Mouse (Mus musculus) kidney, postnatal 0 days (tissue): ENCODE measurements around the gene Zbtb39. TPM values are rescaled to one million over a fixed set of nuclear protein-coding genes. Genes with fewer than 3 reads are reported as not detected.
"Not testable (repeated sequence)": the region's sequence is repeated elsewhere in the genome, so short reads cannot be mapped to it uniquely, and the experiment has no call there.

ENCODE experiments used
- ATAC-seq: fragments of 200-750 bp; cut with Nextera tagmentation; replicated peaks from 2 replicates; pipeline ENCODE4 v1.8.0; 2017; ENCODE audit warnings: low read depth, moderate number of reproducible peaks, moderate TSS enrichment, moderate library complexity; ENCODE audit not compliant: low FRiP score
- DNase-seq: peaks from one replicate; pipeline ENCODE4 v3.0.0-alpha.2; 2016; ENCODE audit warnings: low spot score
- H3K27ac ChIP-seq: fragments of 300-500 bp; sonication (generic); 2 replicates; pipeline ENCODE4 v1.5.1; 2014; ENCODE audit warnings: mild to moderate bottlenecking
- H3K27me3 ChIP-seq: fragments of 300-500 bp; sonication (generic); 2 replicates; pipeline ENCODE4 v1.6.1; 2014; ENCODE audit warnings: low read length, mixed read lengths; ENCODE audit not compliant: insufficient read depth
- H3K36me3 ChIP-seq: fragments of 300-500 bp; sonication (generic); 2 replicates; pipeline ENCODE4 v1.6.1; 2014; ENCODE audit warnings: low read length, mixed read lengths; ENCODE audit not compliant: insufficient read depth
- H3K4me1 ChIP-seq: fragments of 300-500 bp; sonication (generic); replicated peaks from 2 replicates; pipeline ENCODE4 v1.6.1; 2014; ENCODE audit warnings: antibody characterized with exemption, low read length, mixed read lengths; ENCODE audit not compliant: insufficient read depth
- H3K4me2 ChIP-seq: fragments of 300-500 bp; sonication (generic); 2 replicates; pipeline ENCODE4 v1.6.1; 2014; ENCODE audit warnings: mild to moderate bottlenecking, low read length, moderate library complexity, mixed read lengths
- H3K4me3 ChIP-seq: fragments of 300-500 bp; sonication (generic); replicated peaks from 2 replicates; pipeline ENCODE4 v1.5.1; 2014; ENCODE audit warnings: low read depth, low read length
- H3K9ac ChIP-seq: fragments of 300-500 bp; sonication (generic); 2 replicates; pipeline ENCODE4 v1.6.1; 2014; ENCODE audit warnings: low read depth, low read length
- H3K9me3 ChIP-seq: fragments of 300-500 bp; sonication (generic); replicated peaks from 2 replicates; pipeline ENCODE4 v1.6.1; 2016; ENCODE audit warnings: low read length, inconsistent platforms, mixed read lengths
- CTCF ChIP-seq: IDR thresholded peaks from 2 replicates; pipeline ENCODE4 v1.5.1; 2016; ENCODE audit warnings: antibody characterized with exemption, low read depth, mild to moderate bottlenecking, moderate library complexity
- WGBS: fragments of 180-500 bp; shearing (Covaris S2); extraction: QIAGEN DNeasy Blood & Tissue Kit; methylation state at CpG from one replicate; pipeline ENCODE4 v1.1.7; 2014; 5-methylcytosine and 5-hydroxymethylcytosine counted together
- polyA plus RNA-seq: library from polyadenylated mRNA; unstranded; fragments of >200 nt; fragmentation: Nextera tagmentation; extraction: Ambion mirVana; gene quantifications from 2 replicates; pipeline ENCODE4 v1.2.1, GENCODE M21; 2015

Gene Zbtb39
- polyA plus RNA-seq, 1 experiment from 2014 or later, result 2.8 TPM

DNA sequence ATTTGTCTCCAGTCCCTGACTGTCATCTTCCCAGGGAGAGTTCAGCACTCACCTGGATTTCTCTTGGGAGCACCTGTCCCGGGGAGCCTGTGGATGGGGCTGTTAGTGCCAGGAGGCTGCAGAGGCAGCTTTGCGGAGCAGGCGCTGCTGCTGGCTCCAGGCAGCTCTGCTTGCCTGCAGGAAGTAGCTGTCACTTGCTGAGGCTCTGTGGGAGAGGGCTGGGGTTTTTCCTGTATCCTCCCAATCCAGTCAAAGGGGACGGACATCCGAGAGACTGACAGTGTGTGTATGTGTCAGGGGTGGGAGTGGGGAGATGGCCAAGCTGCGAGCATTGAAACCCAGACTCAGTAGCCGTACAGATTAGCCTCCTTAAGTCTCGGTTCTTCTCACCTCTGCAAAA is 12.2 kb downstream of the Zbtb39 start, which contains the start of gene Gpr182:
TSS of gene Gpr182 (minus strand) at position 185 of the 400 bp plus-strand sequence.
- 38% methylated on average over 8 of the region's 8 CpGs for WGBS
- no peak for ATAC-seq
- H3K4me2 ChIP-seq, result peak within 1 kb of the TSS; percentile 30

DNA sequence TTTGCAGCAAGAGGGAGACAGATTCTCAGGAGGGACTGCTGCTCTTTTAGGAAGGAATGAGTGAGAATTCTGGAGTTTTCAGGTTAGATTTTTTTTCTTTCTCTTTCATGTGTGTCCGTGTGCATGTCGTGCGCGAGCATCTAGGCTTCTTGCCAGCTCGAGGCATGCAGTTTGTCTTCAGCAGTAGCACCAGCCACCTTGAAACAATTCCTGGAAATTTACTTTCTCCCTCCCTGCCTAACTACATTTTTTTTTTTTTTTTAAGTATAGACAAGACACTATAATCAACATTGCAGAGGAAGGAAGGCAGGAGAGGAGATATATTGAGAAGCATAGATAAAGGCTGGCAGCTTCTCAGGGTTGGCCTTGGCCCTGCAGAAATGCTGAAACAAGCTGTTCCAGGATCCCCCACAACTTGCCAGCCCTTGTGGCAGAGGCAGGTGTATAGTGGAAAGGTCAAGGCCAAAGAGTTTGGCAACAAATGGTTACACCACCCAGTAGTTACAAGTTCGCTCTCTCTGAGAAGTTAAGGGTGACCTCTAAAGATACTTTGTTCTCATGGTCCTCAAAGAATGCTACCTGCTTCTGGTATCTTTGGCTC is 15.3 kb downstream of the Zbtb39 start:
- Histone ChIP-seq H3K4me3 (no peak overlapping the region), H3K4me1 (0 out of 2 replicates have a peak, but pooled peaks cover 16% of the 10 kb centered on the region), H3K36me3 (no peaks in the 10 kb centered on the region), H3K27ac (no peak overlapping the region), H3K9ac (no peak overlapping the region), H3K4me2 (no peak overlapping the region), H3K9me3 (no peaks in the 10 kb centered on the region), H3K27me3 (no peaks in the 10 kb centered on the region)
- 39% methylated on average over 6 of the region's 6 CpGs for WGBS
- TF ChIP-seq CTCF, result no peak; the same call in 1 of the 2 replicates
- no peak for DNase-seq
- ATAC-seq, result no peak

More for the DNA sequence above, 12.2 kb downstream of the Zbtb39 start, which contains the start of gene Gpr182:
- Histone ChIP-seq H3K27ac (0 out of 2 replicates have a peak within 1 kb of the TSS, but pooled peaks have one; percentile 85), H3K9ac (no peak within 1 kb of the TSS), H3K4me1 (peaks cover 24% of the 10 kb centered on the region; the same call in 1 of the 2 replicates), H3K4me3 (peak within 1 kb of the TSS; percentile 20), H3K9me3 (no peaks in the 10 kb centered on the region), H3K27me3 (no peaks in the 10 kb centered on the region), H3K36me3 (peaks cover 3% of the 10 kb centered on the region; the same call in 1 of the 2 replicates)
- DNase-seq, result peak; percentile 73
- no peak for TF ChIP-seq CTCF

GRCm38 (mm10) chr10:127755246-127755645 is 15.9 kb downstream of the Zbtb39 start:
- no peak overlapping the region for H3K9ac ChIP-seq

GRCm38 (mm10) chr10:127755770-127756468 is 16.6 kb downstream of the Zbtb39 start:
- H3K4me2 ChIP-seq, result peak overlapping the region; percentile 46
- no peak for ATAC-seq
- H3K27me3 ChIP-seq, result no peaks in the 10 kb centered on the region
- 40% methylated on average over 18 of the region's 18 CpGs for WGBS
- H3K27ac ChIP-seq, result peak overlapping the region; percentile 42; the same call in 1 of the 2 replicates
- 0 out of 2 replicates have a peak overlapping the region, but pooled peaks have one; percentile 27 for H3K9ac ChIP-seq
- no peaks in the 10 kb centered on the region for H3K9me3 ChIP-seq
- 0 out of 2 replicates have a peak, but pooled peaks cover 11% of the 10 kb centered on the region for H3K4me1 ChIP-seq
- no peaks in the 10 kb centered on the region for H3K36me3 ChIP-seq
- peak; percentile 55 for DNase-seq
- H3K4me3 ChIP-seq, result no peak overlapping the region
- no peak for TF ChIP-seq CTCF

More at GRCm38 (mm10) chr10:127755246-127755645, 15.9 kb downstream of the Zbtb39 start:
- Histone ChIP-seq H3K4me3 (no peak overlapping the region), H3K36me3 (no peaks in the 10 kb centered on the region), H3K9me3 (no peaks in the 10 kb centered on the region), H3K27me3 (no peaks in the 10 kb centered on the region), H3K27ac (no peak overlapping the region), H3K4me1 (0 out of 2 replicates have a peak, but pooled peaks cover 11% of the 10 kb centered on the region), H3K4me2 (no peak overlapping the region)
- no peak for ATAC-seq
- WGBS, result 66% methylated on average over 3 of the region's 3 CpGs
- TF ChIP-seq CTCF, result no peak
- no peak for DNase-seq

DNA sequence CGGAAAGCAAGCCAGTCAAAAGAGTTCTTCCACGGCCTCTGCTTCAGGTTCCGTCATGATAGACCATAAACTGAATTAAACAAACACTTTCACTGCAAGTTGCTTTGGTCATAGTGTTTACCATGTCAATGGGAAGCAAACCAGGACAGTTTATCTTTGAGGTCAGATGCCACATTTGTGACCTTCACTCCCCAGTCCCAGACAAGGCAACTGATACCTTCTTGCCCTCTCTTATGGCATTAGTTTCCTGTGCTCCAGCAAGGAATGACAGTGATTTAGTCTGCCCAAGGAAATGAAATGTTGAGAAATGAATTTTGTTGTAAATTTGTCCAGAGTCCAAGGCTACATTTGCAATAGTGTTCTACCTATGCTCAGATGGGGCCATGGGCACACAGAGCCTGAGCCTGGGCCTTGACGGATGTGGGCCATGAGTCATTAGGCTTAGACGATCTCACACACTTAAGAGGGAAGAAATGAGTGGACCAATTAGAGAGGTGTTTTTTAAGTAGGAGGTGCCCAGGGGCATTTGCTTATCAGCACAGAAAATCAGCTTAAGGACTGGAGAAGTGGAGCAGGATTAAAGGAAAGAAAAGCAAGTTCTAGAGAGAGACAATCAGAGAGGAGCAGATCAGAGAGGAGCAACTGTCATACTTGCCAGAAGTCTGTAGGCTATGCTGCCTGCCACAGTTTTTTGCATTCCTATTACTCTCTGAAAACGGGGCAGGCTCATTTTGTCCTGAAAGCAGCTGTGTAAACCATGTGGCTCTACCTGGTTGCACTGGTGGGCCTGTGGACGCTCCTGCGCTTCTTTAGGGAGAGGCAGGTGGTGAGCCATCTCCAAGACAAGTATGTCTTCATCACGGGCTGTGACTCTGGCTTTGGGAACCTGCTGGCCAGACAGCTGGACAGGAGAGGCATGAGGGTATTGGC is 20.1 kb downstream of the Zbtb39 start, which contains the start of the genes Rdh1 and Rdh16f1:
TSS of gene Rdh1 (plus strand) at position 541 of the 930 bp plus-strand sequence.
TSS of gene Rdh16f1 (plus strand) at position 607 of the 930 bp plus-strand sequence.
- no peaks in the 10 kb centered on the region for H3K9me3 ChIP-seq
- H3K4me3 ChIP-seq, result no peak within 1 kb of the TSS
- no peaks in the 10 kb centered on the region for H3K27me3 ChIP-seq
- no peak within 1 kb of the TSS for H3K4me2 ChIP-seq
- ATAC-seq (no peak), DNase-seq (no peak)
- H3K9ac ChIP-seq, result no peak within 1 kb of the TSS
- WGBS, result 59% methylated on average over 9 of the region's 9 CpGs
- no peaks in the 10 kb centered on the region for H3K36me3 ChIP-seq
- H3K4me1 ChIP-seq, result 0 out of 2 replicates have a peak, but pooled peaks cover 9% of the 10 kb centered on the region
- no peak for TF ChIP-seq CTCF
- H3K27ac ChIP-seq, result no peak within 1 kb of the TSS

DNA sequence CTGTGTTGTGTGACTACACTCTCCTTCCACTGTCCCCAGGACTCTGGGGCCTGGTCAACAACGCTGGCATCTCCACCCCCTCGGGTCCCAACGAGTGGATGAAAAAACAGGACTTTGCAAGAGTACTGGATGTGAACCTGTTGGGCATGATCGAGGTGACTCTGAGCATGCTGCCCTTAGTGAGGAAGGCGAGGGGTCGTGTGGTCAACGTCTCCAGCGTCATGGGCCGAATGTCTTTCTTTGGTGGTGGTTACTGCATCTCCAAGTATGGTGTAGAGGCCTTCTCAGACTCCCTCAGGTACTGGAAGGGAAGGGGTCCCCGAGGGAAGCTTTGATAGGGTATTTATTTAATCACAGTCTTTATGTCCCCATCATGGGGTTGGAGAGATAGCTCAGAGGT is 23.6 kb downstream of the Zbtb39 start:
- not testable (repeated sequence) for H3K27ac ChIP-seq, H3K27me3 ChIP-seq, DNase-seq

More for the DNA sequence above, 23.6 kb downstream of the Zbtb39 start:
- not testable (repeated sequence) for H3K4me2 ChIP-seq, H3K9me3 ChIP-seq, H3K36me3 ChIP-seq, H3K9ac ChIP-seq, H3K4me1 ChIP-seq, H3K4me3 ChIP-seq, ATAC-seq
- WGBS, result 89% methylated on average over 10 of the region's 10 CpGs
